Mouse (Mus musculus) liver, embryonic 14.5 days (tissue): ENCODE results near the gene Ifrd1. TPM values are rescaled to one million over a fixed set of nuclear protein-coding genes. Genes with fewer than 3 reads are reported as not detected.
A peak's percentile ranks its signal among the peaks of the same experiment; 100 is the strongest.

Experiments used
- ATAC-seq: fragments of 200-750 bp; cut with Nextera tagmentation; 2 replicates; pipeline ENCODE4 v1.8.0; 2017; ENCODE audit warnings: moderate number of reproducible peaks, mild to moderate bottlenecking, moderate library complexity; ENCODE audit not compliant: insufficient read depth
- DNase-seq, 3 experiments: peaks; one replicate each; pipeline ENCODE4 v3.0.0-alpha.2; 2012 to 2013; ENCODE audit warnings: low read depth in 3 of 3, low spot score in 3 of 3
- H3K27ac ChIP-seq: fragments of 300-500 bp; sonication (generic); 2 replicates; pipeline ENCODE4 v1.5.1; 2014; ENCODE audit warnings: moderate library complexity, mild to moderate bottlenecking, control low read depth, inconsistent platforms
- H3K27me3 ChIP-seq: fragments of 300-500 bp; sonication (generic); 2 replicates; pipeline ENCODE4 v1.6.1; 2014; ENCODE audit warnings: mild to moderate bottlenecking, low read length, moderate library complexity; ENCODE audit not compliant: control insufficient read depth, insufficient read depth
- H3K36me3 ChIP-seq: fragments of 300-500 bp; sonication (generic); replicated peaks from 2 replicates; pipeline ENCODE4 v1.6.1; 2014; ENCODE audit warnings: low read depth; ENCODE audit not compliant: control insufficient read depth, insufficient read depth
- H3K4me1 ChIP-seq, 2 experiments: fragments of 200-500 bp in 1 of 2; fragments of 300-500 bp in 1 of 2; sonication (generic) in 1 of 2; replicated peaks; 2 replicates each; pipeline ENCODE4 v1.6.1; 2012 to 2014; ENCODE audit warnings: antibody characterized with exemption in 1 of 2, inconsistent platforms in 1 of 2, low read length in 1 of 2; ENCODE audit not compliant: control insufficient read depth in 2 of 2, insufficient read depth in 2 of 2
- H3K4me2 ChIP-seq: fragments of 300-500 bp; sonication (generic); 2 replicates; pipeline ENCODE4 v1.6.1; 2014; ENCODE audit warnings: low read depth, mild to moderate bottlenecking, control low read depth, moderate library complexity
- H3K4me3 ChIP-seq, 2 experiments: fragments of 200-500 bp in 1 of 2; fragments of 300-500 bp in 1 of 2; sonication (generic) in 1 of 2; 2 replicates each; pipeline ENCODE4 v1.5.1; 2012 to 2014; ENCODE audit warnings: low read depth in 2 of 2, low read length in 2 of 2, mild to moderate bottlenecking in 2 of 2, control low read depth in 1 of 2, inconsistent platforms in 1 of 2, moderate library complexity in 1 of 2; ENCODE audit not compliant: insufficient read depth in 1 of 2
- H3K9ac ChIP-seq: fragments of 300-500 bp; sonication (generic); replicated peaks from 2 replicates; pipeline ENCODE4 v1.6.1; 2014; ENCODE audit warnings: mild to moderate bottlenecking, control low read depth, moderate library complexity
- H3K9me3 ChIP-seq: fragments of 300-500 bp; sonication (generic); 2 replicates; pipeline ENCODE4 v1.6.1; 2016; ENCODE audit warnings: low read length, mixed read lengths; ENCODE audit not compliant: control insufficient read depth
- CTCF ChIP-seq: IDR thresholded peaks from 2 replicates; pipeline ENCODE4 v1.5.1; 2016; ENCODE audit warnings: antibody characterized with exemption, low read depth, control low read depth
- EP300 ChIP-seq: IDR thresholded peaks from 2 replicates; pipeline ENCODE4 v1.6.1; 2016; ENCODE audit warnings: antibody characterized with exemption, low read depth
- WGBS: fragments of 180-500 bp; shearing (Covaris S2); extraction: QIAGEN DNeasy Blood & Tissue Kit; methylation state at CpG from one replicate; pipeline ENCODE4 v1.1.7; 2014; ENCODE audit not compliant: insufficient replicate concordance; 5-methylcytosine and 5-hydroxymethylcytosine counted together
- polyA plus RNA-seq, 2 experiments: library from polyadenylated mRNA; depleted of rRNA in 1 of 2; stranded (reverse) in 1 of 2; unstranded in 1 of 2; fragments of >200 nt; fragmentation: Nextera tagmentation in 1 of 2; extraction: Ambion mirVana in 1 of 2; gene quantifications; 2 replicates each; pipeline versions ENCODE4 v1.2.1 to v1.2.3; 2012 to 2014

Ifrd1 gene
- polyA plus RNA-seq, 2 experiments, result 14.1 to 53.2 TPM

GRCm38 (mm10) chr12:40220896-40221295, 27.4 kb downstream of the Ifrd1 start:
- 14% methylated on average over 3 of the region's 3 CpGs for WGBS
- ATAC-seq (no peak), DNase-seq (no peak)
- Histone ChIP-seq H3K4me3 (peak overlapping the region; percentile 18 to 86; a peak in 3 of 4 replicates), H3K9me3 (no peaks in the 10 kb centered on the region), H3K9ac (no peak overlapping the region), H3K27me3 (no peaks in the 10 kb centered on the region), H3K36me3 (peaks cover 10% of the 10 kb centered on the region), H3K27ac (no peak overlapping the region), H3K4me2 (peak overlapping the region; percentile 82), H3K4me1 (peaks cover 10 to 13% of the 10 kb centered on the region in 2 experiments)
- TF ChIP-seq CTCF (no peak), EP300 (no peak)

- H3K4me1 ChIP-seq, result peaks cover 10 to 13% of the 10 kb centered on the region in 2 experiments
- no peak for TF ChIP-seq CTCF
- TF ChIP-seq EP300, result no peak
- peaks cover 16% of the 10 kb centered on the region for H3K36me3 ChIP-seq
- 43% methylated on average over 3 of the region's 3 CpGs for WGBS
- no peak for ATAC-seq
- no peak overlapping the region; a peak in 1 of 4 replicates for H3K4me3 ChIP-seq
- H3K9ac ChIP-seq, result no peak overlapping the region
- H3K27me3 ChIP-seq, result no peaks in the 10 kb centered on the region
- no peak for DNase-seq
- peak overlapping the region; percentile 82 for H3K4me2 ChIP-seq
- H3K9me3 ChIP-seq, result no peaks in the 10 kb centered on the region
- H3K27ac ChIP-seq, result no peak overlapping the region
Measured at GRCm38 (mm10) chr12:40220001-40220570, 28.2 kb downstream of the Ifrd1 start.

- WGBS, result 41% methylated on average over 2 of the region's 2 CpGs
- TF ChIP-seq CTCF, result no peak
- TF ChIP-seq EP300, result no peak
- Histone ChIP-seq H3K4me2 (no peak overlapping the region), H3K4me3 (no peak overlapping the region), H3K4me1 (peaks cover 7% of the 10 kb centered on the region in 2 experiments), H3K36me3 (peaks cover 32% of the 10 kb centered on the region), H3K9me3 (no peaks in the 10 kb centered on the region), H3K9ac (no peak overlapping the region), H3K27ac (no peak overlapping the region), H3K27me3 (no peaks in the 10 kb centered on the region)
- ATAC-seq, result no peak
- DNase-seq, result no peak
Measured at GRCm38 (mm10) chr12:40218430-40218945, 29.8 kb downstream of the Ifrd1 start.

GRCm38 (mm10) chr12:40217776-40218175, 30.5 kb downstream of the Ifrd1 start:
- Histone ChIP-seq H3K36me3 (peaks cover 39% of the 10 kb centered on the region), H3K4me3 (no peak overlapping the region), H3K9ac (no peak overlapping the region), H3K27me3 (no peaks in the 10 kb centered on the region), H3K27ac (no peak overlapping the region), H3K4me1 (peaks cover 6% of the 10 kb centered on the region in 2 experiments; a peak in 3 of 4 replicates), H3K4me2 (no peak overlapping the region), H3K9me3 (no peaks in the 10 kb centered on the region)
- DNase-seq (no peak), ATAC-seq (no peak)
- 84% methylated on average over 2 of the region's 2 CpGs for WGBS
- TF ChIP-seq EP300 (no peak), CTCF (no peak)

GRCm38 (mm10) chr12:40214888-40215876, 33.1 kb downstream of the Ifrd1 start:
- DNase-seq (no peak), ATAC-seq (no peak)
- no peak overlapping the region for H3K4me3 ChIP-seq
- peaks cover 57% of the 10 kb centered on the region for H3K36me3 ChIP-seq
- H3K9ac ChIP-seq, result no peak overlapping the region
- TF ChIP-seq EP300 (no peak), CTCF (no peak)
- H3K4me1 ChIP-seq, result peaks cover 0 to under 1% of the 10 kb centered on the region in 2 experiments; a peak in 1 of 4 replicates
- no peak overlapping the region for H3K27ac ChIP-seq
- 79% methylated on average over 15 of the region's 15 CpGs for WGBS
- no peaks in the 10 kb centered on the region for H3K9me3 ChIP-seq
- H3K27me3 ChIP-seq, result no peaks in the 10 kb centered on the region
- no peak overlapping the region for H3K4me2 ChIP-seq
